Mouse (Mus musculus) hindbrain, postnatal 0 days (tissue): Measurements from ENCODE around the gene Dcxr. TPM values are rescaled to one million over a fixed set of nuclear protein-coding genes. Genes with fewer than 3 reads are reported as not detected.

Experiments used
- ATAC-seq: fragments of 200-750 bp; cut with Nextera tagmentation; 2 replicates; pipeline ENCODE4 v1.8.0; 2017; ENCODE audit warnings: mild to moderate bottlenecking, moderate TSS enrichment, moderate library complexity
- DNase-seq: peaks from one replicate; pipeline ENCODE4 v3.0.0-alpha.2; 2015; ENCODE audit warnings: low spot score
- H3K27ac ChIP-seq: fragments of 300-500 bp; sonication (generic); 2 replicates; pipeline ENCODE4 v1.5.1; 2014; ENCODE audit warnings: mild to moderate bottlenecking
- H3K27me3 ChIP-seq: fragments of 300-500 bp; sonication (generic); 2 replicates; pipeline ENCODE4 v1.6.1; 2014; ENCODE audit warnings: low read length, mixed read lengths; ENCODE audit not compliant: insufficient read depth
- H3K36me3 ChIP-seq: fragments of 300-500 bp; sonication (generic); 2 replicates; pipeline ENCODE4 v1.6.1; 2014; ENCODE audit warnings: low read length, mixed read lengths; ENCODE audit not compliant: insufficient read depth
- H3K4me1 ChIP-seq: fragments of 300-500 bp; sonication (generic); 2 replicates; pipeline ENCODE4 v1.6.1; 2014; ENCODE audit warnings: antibody characterized with exemption, low read length, mixed read lengths; ENCODE audit not compliant: insufficient read depth
- H3K4me2 ChIP-seq: fragments of 300-500 bp; sonication (generic); 2 replicates; pipeline ENCODE4 v1.6.1; 2014; ENCODE audit warnings: low read depth, mild to moderate bottlenecking, low read length, moderate library complexity, mixed read lengths
- H3K4me3 ChIP-seq: fragments of 300-500 bp; sonication (generic); 2 replicates; pipeline ENCODE4 v1.5.1; 2014; ENCODE audit warnings: low read length
- H3K9ac ChIP-seq: fragments of 300-500 bp; sonication (generic); replicated peaks from 2 replicates; pipeline ENCODE4 v1.6.1; 2014; ENCODE audit warnings: mild to moderate bottlenecking, low read length, moderate library complexity, mixed read lengths
- H3K9me3 ChIP-seq: fragments of 300-500 bp; sonication (generic); 2 replicates; pipeline ENCODE4 v1.6.1; 2016; ENCODE audit warnings: low read length, mixed read lengths
- CTCF ChIP-seq: IDR thresholded peaks from 2 replicates; pipeline ENCODE4 v1.5.1; 2016; ENCODE audit warnings: antibody characterized with exemption, control low read depth, low read depth
- WGBS: fragments of 180-500 bp; shearing (Covaris S2); extraction: QIAGEN DNeasy Blood & Tissue Kit; methylation state at CpG from one replicate; pipeline ENCODE4 v1.1.7; 2014; 5-methylcytosine and 5-hydroxymethylcytosine counted together
- polyA plus RNA-seq: library from polyadenylated mRNA; unstranded; fragments of >200 nt; fragmentation: Nextera tagmentation; extraction: Ambion mirVana; gene quantifications from 2 replicates; pipeline ENCODE4 v1.2.1, GENCODE M21; 2015
- total RNA-seq: library from RNA; depleted of rRNA; stranded (reverse); fragments of >200 nt; gene quantifications from 2 replicates; pipeline ENCODE4 v1.2.3, GENCODE M21; 2014

Dcxr gene
- total and polyA plus RNA-seq, 2 experiments from 2014 or later, result 17.6 to 21.3 TPM

- Histone ChIP-seq H3K4me3 (no peak overlapping the region), H3K4me2 (no peak overlapping the region), H3K4me1 (peaks cover 4% of the 10 kb centered on the region; the same call in 1 of the 2 replicates), H3K36me3 (no peaks in the 10 kb centered on the region), H3K9me3 (no peaks in the 10 kb centered on the region), H3K27ac (no peak overlapping the region), H3K9ac (no peak overlapping the region), H3K27me3 (no peaks in the 10 kb centered on the region)
- TF ChIP-seq CTCF, result no peak
- DNase-seq, result no peak
- ATAC-seq, result no peak
- 70% methylated on average over 11 of the region's 11 CpGs for WGBS
These were observed 1.6 kb upstream of the Dcxr start for GRCm38 (mm10) chr11:120728530-120729240.

GRCm38 (mm10) chr11:120727564-120727963 is 483 bp upstream of the Dcxr start:
- Histone ChIP-seq H3K9me3 (no peaks in the 10 kb centered on the region), H3K9ac (no peak overlapping the region), H3K36me3 (no peaks in the 10 kb centered on the region), H3K4me2 (no peak overlapping the region; the same call in 1 of the 2 replicates), H3K4me1 (peaks cover 4% of the 10 kb centered on the region; the same call in 1 of the 2 replicates), H3K27ac (no peak overlapping the region), H3K27me3 (no peaks in the 10 kb centered on the region), H3K4me3 (no peak overlapping the region)
- ATAC-seq, result no peak
- WGBS, result 63% methylated on average over 11 of the region's 12 CpGs
- DNase-seq, result no peak
- TF ChIP-seq CTCF, result no peak

GRCm38 (mm10) chr11:120726243-120727168 is 575 bp downstream of the Dcxr start:
- no peak for TF ChIP-seq CTCF
- Histone ChIP-seq H3K36me3 (no peaks in the 10 kb centered on the region), H3K27ac (peak overlapping the region; percentile 32; the same call in 1 of the 2 replicates), H3K4me3 (peak overlapping the region; percentile 49), H3K4me2 (peak overlapping the region; percentile 78), H3K9ac (peak overlapping the region; percentile 57), H3K27me3 (no peaks in the 10 kb centered on the region), H3K9me3 (no peaks in the 10 kb centered on the region), H3K4me1 (peaks cover 6% of the 10 kb centered on the region; the same call in 1 of the 2 replicates)
- ATAC-seq (peak; percentile 35), DNase-seq (no peak)
- WGBS, result 18% methylated on average over 35 of the region's 36 CpGs

GRCm38 (mm10) chr11:120723509-120723908 is 3.6 kb downstream of the Dcxr start:
- no peaks in the 10 kb centered on the region for H3K27me3 ChIP-seq
- 81% methylated on average over 7 of the region's 7 CpGs for WGBS
- H3K27ac ChIP-seq, result no peak overlapping the region
- no peak overlapping the region for H3K9ac ChIP-seq
- H3K4me1 ChIP-seq, result peaks cover 6% of the 10 kb centered on the region; the same call in 1 of the 2 replicates
- ATAC-seq, result no peak
- H3K4me2 ChIP-seq, result no peak overlapping the region
- no peaks in the 10 kb centered on the region for H3K9me3 ChIP-seq
- H3K36me3 ChIP-seq, result 0 out of 2 replicates have a peak, but pooled peaks cover 4% of the 10 kb centered on the region
- no peak for TF ChIP-seq CTCF
- no peak overlapping the region for H3K4me3 ChIP-seq
- DNase-seq, result no peak

- DNase-seq (no peak), ATAC-seq (no peak)
- WGBS, result 84% methylated on average over 11 of the region's 11 CpGs
- Histone ChIP-seq H3K9ac (peak overlapping the region; percentile 87; the same call in 1 of the 2 replicates), H3K9me3 (no peaks in the 10 kb centered on the region), H3K4me3 (peak overlapping the region; percentile 62), H3K4me2 (peak overlapping the region; percentile 85), H3K27ac (no peak overlapping the region), H3K36me3 (0 out of 2 replicates have a peak, but pooled peaks cover 5% of the 10 kb centered on the region), H3K4me1 (peaks cover 6% of the 10 kb centered on the region; the same call in 1 of the 2 replicates), H3K27me3 (no peaks in the 10 kb centered on the region)
- TF ChIP-seq CTCF, result no peak
These were observed 4.2 kb downstream of the Dcxr start for GRCm38 (mm10) chr11:120722761-120723382.

GRCm38 (mm10) chr11:120722067-120722630 is 4.9 kb downstream of the Dcxr start:
- DNase-seq, result no peak
- H3K27me3 ChIP-seq, result no peaks in the 10 kb centered on the region
- no peak; the same call in none of the 2 replicates for ATAC-seq
- TF ChIP-seq CTCF, result peak; percentile 30; the same call in 1 of the 2 replicates
- H3K9ac ChIP-seq, result peak overlapping the region; percentile 87
- H3K9me3 ChIP-seq, result no peaks in the 10 kb centered on the region
- peak overlapping the region; percentile 62 for H3K27ac ChIP-seq
- H3K4me2 ChIP-seq, result peak overlapping the region; percentile 85
- WGBS, result 21% methylated on average over 21 of the region's 21 CpGs
- H3K4me1 ChIP-seq, result peaks cover 6% of the 10 kb centered on the region; the same call in 1 of the 2 replicates
- peaks cover 5% of the 10 kb centered on the region; the same call in 1 of the 2 replicates for H3K36me3 ChIP-seq
- H3K4me3 ChIP-seq, result peak overlapping the region; percentile 62
